Mouse (Mus musculus) kidney, postnatal 4 days (tissue): ENCODE results near the gene Mospd3.
A peak's percentile ranks its signal among the peaks of the same experiment; 100 is the strongest.
"Not testable (repeated sequence)": the region's sequence is repeated elsewhere in the genome, so short reads cannot be mapped to it uniquely, and the experiment has no call there.

Experiments used
- DNase-seq, 2 experiments: peaks; one replicate each; pipeline ENCODE4 v3.0.0; 2021; ENCODE audit warnings: mixed read lengths in 2 of 2

Gene Mospd3

DNA sequence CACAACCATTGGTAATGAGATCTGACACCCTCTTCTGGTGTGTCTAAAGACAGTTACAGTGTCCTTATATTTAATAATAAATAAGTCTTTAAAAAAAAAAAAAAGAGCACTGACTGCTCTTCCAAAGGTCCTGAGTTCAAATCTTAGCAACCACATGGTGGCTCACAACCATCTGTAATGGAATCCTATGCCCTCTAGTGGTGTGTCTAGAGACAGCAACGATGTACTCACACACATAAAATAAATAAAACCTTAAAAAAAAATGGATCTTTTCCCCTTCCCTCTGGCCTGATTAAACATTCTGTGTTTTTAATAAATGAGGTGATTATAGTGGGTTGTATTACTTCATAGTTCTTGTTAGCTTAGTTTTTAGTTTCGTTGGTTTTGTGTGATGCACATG lies 14.1 kb upstream of the Mospd3 start:
- DNase-seq, result not testable (repeated sequence)

- peak; percentile 40 to 47 for DNase-seq
These were observed 12.7 kb upstream of the Mospd3 start, which contains the start of gene Pcolce for GRCm38 (mm10) chr5:137613550-137613949. Gene Pcolce, minus strand, starts transcription at chr5:137613784.

- DNase-seq, result no peak
These were observed 12.2 kb upstream of the Mospd3 start for GRCm38 (mm10) chr5:137613076-137613475.

DNA sequence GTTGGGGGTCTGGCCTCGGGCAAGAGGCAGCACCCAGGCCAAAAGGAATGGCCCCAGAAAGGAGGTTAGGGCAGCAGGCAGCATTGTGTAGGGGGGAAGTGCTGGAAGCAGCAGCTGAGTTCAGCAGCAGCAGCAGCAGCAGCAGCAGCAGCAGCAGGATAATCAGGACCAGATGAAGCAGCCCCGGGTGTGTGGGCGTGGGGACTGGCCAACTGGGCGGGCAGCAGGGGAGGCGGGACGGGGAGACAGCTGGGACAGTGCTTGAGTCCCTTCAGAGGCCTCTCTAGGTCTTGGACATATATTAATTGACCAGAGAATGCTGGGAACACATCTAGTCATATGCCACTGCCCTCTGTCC lies 10.4 kb upstream of the Mospd3 start:
- peak; percentile 81 to 88 for DNase-seq

DNA sequence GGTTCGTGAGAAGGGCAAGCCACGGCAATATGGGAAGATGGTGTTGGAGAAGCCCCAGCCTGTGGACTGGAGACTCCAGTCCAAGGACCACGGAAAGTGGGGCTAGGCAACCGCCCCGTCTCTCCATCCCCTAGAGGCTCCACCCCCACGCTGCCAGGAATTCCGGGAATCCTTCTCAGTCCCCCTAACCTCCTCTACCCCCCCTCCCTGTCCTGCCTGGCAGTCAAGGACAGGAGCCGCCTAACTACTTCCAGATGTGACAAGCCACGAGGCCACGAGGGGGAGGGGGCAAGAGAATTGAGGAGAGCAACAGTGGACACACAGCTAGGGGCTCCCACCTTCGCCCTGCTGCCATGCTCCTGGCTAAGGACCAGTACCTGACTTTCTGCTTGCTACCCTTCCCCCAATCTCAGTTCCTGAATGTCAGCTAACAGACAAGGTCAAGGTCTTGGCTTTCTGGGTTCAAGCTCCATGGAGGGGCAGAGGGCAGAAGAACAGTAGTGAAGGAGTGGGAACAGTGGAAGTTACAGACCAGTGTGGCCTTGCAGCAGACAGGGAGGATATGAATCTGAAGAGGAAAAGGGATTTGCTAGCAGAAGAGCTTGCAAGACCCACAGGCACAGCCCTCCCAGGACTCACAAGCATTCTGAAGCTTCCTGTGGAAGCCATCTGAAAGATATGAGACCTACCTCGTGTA lies 9.8 kb upstream of the Mospd3 start:
- peak; percentile 85 to 92 for DNase-seq

- no peak for DNase-seq
These were observed 9.2 kb upstream of the Mospd3 start for GRCm38 (mm10) chr5:137610056-137610455.

DNA sequence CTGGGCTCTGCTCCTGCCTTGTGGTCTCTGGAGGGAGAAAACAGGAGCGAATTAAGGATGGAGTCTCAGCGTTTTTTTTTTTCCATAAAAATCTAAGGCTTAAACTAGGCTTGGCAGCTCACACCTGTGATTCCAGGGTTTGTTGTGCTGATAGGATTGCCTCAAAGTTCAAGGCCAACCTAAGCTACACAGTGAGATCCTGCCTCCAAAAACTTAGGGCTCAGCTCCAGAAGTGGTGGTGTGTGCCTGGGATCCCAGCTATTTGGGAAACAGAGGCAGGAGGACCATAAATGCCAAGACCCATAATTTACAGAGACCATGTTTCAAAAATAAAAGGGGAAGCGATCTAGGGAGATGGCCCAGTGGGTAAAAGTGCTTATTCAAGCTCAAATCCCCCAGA lies 8.4 kb upstream of the Mospd3 start:
- DNase-seq, result no peak

- peak; percentile 28 to 51 for DNase-seq
These were observed 7.9 kb upstream of the Mospd3 start for GRCm38 (mm10) chr5:137608654-137609190.

DNA sequence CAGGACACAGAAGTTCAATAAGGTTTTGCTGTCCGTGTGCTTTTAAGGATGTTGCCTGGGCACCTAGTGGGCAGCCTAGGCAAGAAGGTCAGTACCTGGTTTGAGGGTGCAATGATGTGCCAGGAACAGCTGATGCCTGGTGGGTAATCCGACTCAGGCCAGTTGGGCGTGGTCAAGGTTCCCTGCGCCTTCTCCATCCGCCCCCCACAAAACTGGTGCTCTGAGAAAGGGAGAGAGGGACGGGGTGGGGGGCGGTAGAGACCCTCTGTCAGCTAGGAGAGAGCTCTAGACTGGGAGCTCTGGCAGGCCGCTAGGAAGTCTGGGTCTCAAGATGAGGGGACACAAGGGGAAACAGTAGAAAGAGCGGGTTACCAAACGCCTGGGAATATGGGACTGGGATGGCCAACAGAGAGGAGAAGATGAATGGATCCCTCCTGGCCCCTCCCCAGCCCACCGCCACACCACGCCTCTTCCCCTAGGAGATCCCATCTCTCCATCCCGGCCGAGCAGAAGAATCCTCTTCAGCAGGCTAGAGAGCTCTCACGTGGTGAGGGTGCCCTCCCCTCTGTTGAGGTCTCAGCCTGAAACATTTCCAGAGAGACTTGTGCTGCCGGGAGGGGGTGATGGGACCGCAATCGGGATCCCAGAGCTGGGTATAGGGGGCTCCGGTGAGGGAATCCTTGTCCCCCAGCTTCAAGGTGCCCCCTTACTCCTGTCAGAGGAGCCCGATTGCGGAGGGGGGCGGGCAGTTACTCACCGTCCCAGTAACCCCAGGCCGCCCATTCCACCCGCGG lies 7.2 kb upstream of the Mospd3 start:
- peak in 1 of 2 experiments; percentile 10 for DNase-seq

- peak; percentile 50 to 64 for DNase-seq
These were observed 489 bp upstream of the Mospd3 start for GRCm38 (mm10) chr5:137601365-137601729.

- no peak for DNase-seq
These were observed 608 bp downstream of the Mospd3 start for GRCm38 (mm10) chr5:137600281-137600618.

DNA sequence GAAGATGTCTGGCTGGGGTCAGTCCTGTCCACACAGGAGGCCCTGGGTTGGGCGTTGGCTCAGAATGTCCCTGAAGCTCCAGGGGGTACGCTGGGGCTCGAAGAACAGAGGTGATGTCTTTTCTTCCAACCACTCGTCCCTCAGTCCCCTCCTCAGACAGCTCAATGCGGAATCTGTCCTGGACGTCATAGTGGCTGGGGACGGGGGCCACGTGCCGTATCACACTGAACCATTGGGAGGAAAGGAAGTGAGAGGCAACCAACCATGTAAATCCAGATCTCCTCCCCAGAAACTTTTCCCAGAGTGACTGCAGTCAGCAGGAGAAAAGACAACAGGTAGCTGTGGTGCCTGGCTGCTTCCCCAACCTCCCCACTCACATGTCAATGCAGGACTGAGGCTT lies 1.3 kb downstream of the Mospd3 start:
- peak; percentile 15 to 40 for DNase-seq

DNA sequence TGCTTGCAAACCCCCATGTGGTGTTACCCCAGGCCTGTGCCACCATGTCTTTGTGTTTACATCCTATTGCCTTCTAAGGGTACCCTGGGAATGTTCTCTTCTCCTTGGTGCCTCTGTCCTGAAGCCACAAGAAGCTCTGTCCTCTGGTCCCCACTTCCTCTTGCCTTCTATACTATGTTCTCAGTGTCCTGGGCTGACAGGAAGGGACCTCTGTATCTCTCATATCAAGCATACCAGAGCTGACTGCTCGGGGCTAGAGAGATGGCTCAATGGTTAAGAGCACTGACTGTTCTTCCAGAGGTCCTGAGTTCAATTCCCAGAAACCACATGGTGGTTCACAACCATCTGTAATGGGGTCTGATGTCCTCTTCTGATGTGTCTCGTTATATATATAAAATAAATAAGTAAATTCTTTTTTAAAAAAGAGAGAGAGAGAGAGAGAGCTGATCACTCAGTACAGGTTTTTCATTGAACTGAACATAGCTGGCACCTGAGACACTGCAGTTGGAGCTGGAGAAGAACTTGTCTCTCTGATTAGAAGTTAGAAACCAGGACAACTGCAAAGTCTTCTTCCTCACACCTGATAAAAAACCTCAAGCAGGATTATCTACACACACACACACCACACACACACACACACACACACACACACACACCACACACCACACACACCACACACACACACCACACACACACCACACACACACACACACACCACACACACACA lies 2.6 kb downstream of the Mospd3 start:
- no peak for DNase-seq

- DNase-seq, result no peak
These were observed 3.2 kb downstream of the Mospd3 start for GRCm38 (mm10) chr5:137597625-137598024.

GRCm38 (mm10) chr5:137596601-137597261 lies 4.1 kb downstream of the Mospd3 start:
- peak; percentile 14 to 47 for DNase-seq

DNA sequence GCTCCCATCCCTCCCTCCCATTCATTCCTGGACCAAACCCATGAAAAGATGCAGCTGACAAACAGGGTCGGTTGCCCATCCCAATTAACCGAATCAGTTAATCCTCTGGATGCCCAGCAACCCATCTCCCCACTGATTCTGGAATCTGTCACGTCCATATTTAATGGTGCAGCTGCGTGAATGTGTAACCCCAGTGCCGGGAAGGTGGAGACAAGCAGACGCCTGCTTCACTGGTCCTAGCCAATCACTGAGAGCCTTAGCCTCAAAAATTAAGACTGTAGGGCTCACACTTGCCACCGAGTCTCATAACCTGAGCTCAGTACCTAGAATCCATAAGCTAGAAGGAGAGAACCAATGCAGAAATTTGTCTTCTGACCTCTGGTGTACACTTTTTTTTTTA lies 4.9 kb downstream of the Mospd3 start:
- no peak for DNase-seq

GRCm38 (mm10) chr5:137590507-137590906 lies 10.4 kb downstream of the Mospd3 start:
- DNase-seq, result no peak

GRCm38 (mm10) chr5:137584976-137585375 lies 15.9 kb downstream of the Mospd3 start:
- DNase-seq, result peak; percentile 82 to 89

GRCm38 (mm10) chr5:137583670-137584169 lies 17.1 kb downstream of the Mospd3 start:
- peak; percentile 50 to 66 for DNase-seq

- DNase-seq, result no peak
These were observed 18.2 kb downstream of the Mospd3 start for GRCm38 (mm10) chr5:137582702-137583101.

- no peak for DNase-seq
These were observed 20.6 kb downstream of the Mospd3 start for GRCm38 (mm10) chr5:137580246-137580645.

DNA sequence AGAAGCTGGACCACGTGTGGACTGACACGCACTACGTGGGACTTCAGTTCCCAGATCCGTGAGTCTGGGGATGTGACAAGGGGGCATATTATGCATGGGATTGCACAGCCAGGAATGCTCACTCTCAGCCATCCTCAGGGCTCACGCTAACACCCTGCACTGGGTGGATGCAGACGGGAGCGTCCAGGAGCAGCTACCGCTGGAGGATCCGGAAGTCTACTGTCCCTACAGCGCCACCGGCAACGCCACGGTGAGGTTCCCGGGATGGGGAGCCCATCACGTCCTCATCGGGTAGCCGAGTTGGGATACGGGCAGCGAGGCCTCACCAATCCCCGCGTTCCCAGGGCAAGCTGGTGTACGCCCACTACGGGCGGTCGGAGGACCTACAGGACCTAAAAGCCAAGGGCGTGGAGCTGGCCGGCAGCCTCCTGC lies 26.4 kb downstream of the Mospd3 start:
- peak; percentile 47 to 64 for DNase-seq
